Mouse (Mus musculus) B cell, adult 67 days (primary cell): ENCODE measurements around the gene Ccndbp1. TPM values are rescaled to one million over a fixed set of nuclear protein-coding genes. Genes with fewer than 3 reads are reported as not detected.

Source experiments
- total RNA-seq, 2 experiments: library from RNA; stranded (reverse); gene quantifications; 4 replicates each; pipeline ENCODE4 v1.2.4; 2023

The Ccndbp1 gene
- 10 to 100 TPM; 92.0 to 94.1 TPM for total RNA-seq

GRCm38 (mm10) chr2:121007925-121008663 is at the start of gene Ccndbp1:
TSS of gene Ccndbp1 (plus strand) at chr2:121008403.

GRCm38 (mm10) chr2:120970559-120971080 is 37.6 kb upstream of the Ccndbp1 start, which contains the start of gene Ubr1:
TSS of gene Ubr1 (minus strand) at chr2:120970715.

GRCm38 (mm10) chr2:120976990-120977925 is 30.9 kb upstream of the Ccndbp1 start, which contains the start of gene Tmem62:
TSS of gene Tmem62 (plus strand) at chr2:120977017.

GRCm38 (mm10) chr2:121036733-121037341 is 28.6 kb downstream of the Ccndbp1 start, which contains the start of gene Epb42:
TSS of gene Epb42 (minus strand) at chr2:121037072.

Other genes starting within 250 kb of the Ccndbp1 start
- gene Cdan1, start 158.3 kb upstream of the Ccndbp1 start, total RNA-seq, result 10 to 100 TPM; 45.1 to 53.0 TPM
- 10 to 100 TPM; 10.1 to 12.0 TPM for gene Ttbk2, start 157.8 kb upstream of the Ccndbp1 start, total RNA-seq
- 10 to 100 TPM; 72.1 to 73.0 TPM for gene Ubr1, start 37.7 kb upstream of the Ccndbp1 start, total RNA-seq
- 10 to 100 TPM; 21.9 to 30.0 TPM for gene Tmem62, start 31.4 kb upstream of the Ccndbp1 start, total RNA-seq
- not detected for gene Epb42, start 28.7 kb downstream of the Ccndbp1 start, total RNA-seq
- gene Tgm5, start 77.4 kb downstream of the Ccndbp1 start, total RNA-seq, result not detected
- gene Tgm7, start 101.4 kb downstream of the Ccndbp1 start, total RNA-seq, result not detected
- gene Adal, start 132.0 kb downstream of the Ccndbp1 start, total RNA-seq, result 10 to 100 TPM; 17.0 to 21.0 TPM
- 1 to 10 TPM; 8.4 to 9.7 TPM for gene Lcmt2, start 132.2 kb downstream of the Ccndbp1 start, total RNA-seq
- gene Tubgcp4, start 162.3 kb downstream of the Ccndbp1 start, total RNA-seq, result 10 to 100 TPM; 94.6 to 98.7 TPM
- 10 to 100 TPM; 34.8 to 35.8 TPM for gene Zscan29, start 162.7 kb downstream of the Ccndbp1 start, total RNA-seq